Mouse (Mus musculus): ENCODE data around the gene Brk1. TPM values are rescaled to one million over a fixed set of nuclear protein-coding genes. Genes with fewer than 3 reads are reported as not detected.

The Brk1 gene
- polyA plus RNA-seq, 1 experiment from 2014 or later, result 188 TPM

DNA sequence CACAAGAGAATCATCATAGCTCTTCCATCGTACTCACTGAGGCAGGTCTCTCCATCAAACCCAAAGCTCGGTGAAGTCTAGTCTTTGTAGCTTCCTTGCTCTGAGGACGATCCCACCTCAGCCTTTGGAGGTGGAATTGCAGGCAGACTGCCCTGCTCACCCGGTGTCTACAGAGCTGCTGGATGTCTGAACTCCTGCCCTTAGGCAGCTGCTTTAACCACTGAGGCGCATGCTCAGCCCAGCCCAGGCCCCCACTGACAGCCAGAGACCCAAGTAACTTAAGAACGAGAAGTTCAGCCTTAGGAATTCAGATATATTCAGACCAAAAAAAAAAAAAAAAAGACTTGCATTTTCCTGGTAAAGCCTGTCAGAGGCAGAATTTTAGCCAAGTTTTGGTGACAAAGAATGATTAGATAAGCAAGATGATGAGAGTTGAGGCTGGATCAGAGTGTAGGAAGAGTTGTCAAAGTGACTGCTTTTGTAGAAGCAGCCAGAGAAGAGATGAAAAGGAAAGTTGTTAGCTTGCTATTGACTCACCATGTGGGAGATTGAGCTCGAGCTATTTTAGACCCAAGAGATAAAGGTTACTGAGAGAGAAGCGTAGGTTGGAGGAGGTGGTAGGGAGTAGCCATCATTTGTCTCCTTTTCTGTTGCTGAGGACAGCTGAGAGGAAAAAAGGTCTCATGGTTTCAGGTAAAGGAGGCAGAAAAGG is 7.8 kb downstream of the Brk1 start:
- WGBS (ENCODE audit: insufficient replicate concordance), result 39% methylated on average over 8 of the region's 8 CpGs
- H3K4me3 ChIP-seq (ENCODE audit: low read depth, low read length), result no peak overlapping the region
- ATAC-seq (replicated peaks; ENCODE audit: insufficient number of reproducible peaks, low FRiP score, low TSS enrichment), result no peak
- H3K9ac ChIP-seq (ENCODE audit: low read depth, low read length), result peak overlapping the region; percentile 39; the same call in 1 of the 2 replicates
- H3K9me3 ChIP-seq (replicated peaks; ENCODE audit: control insufficient read depth, low read length), result no peaks in the 10 kb centered on the region
- H3K27ac ChIP-seq (ENCODE audit: low read depth, low read length), result peak overlapping the region; percentile 65
- peak overlapping the region; percentile 57 for H3K4me2 ChIP-seq
- H3K4me1 ChIP-seq (ENCODE audit: control insufficient read depth, insufficient read depth, low read length), result peaks cover 20% of the 10 kb centered on the region
- H3K27me3 ChIP-seq (ENCODE audit: control insufficient read depth, insufficient read depth, low read length), result no peaks in the 10 kb centered on the region
- peaks cover 25% of the 10 kb centered on the region for H3K36me3 ChIP-seq (ENCODE audit: control insufficient read depth, insufficient read depth, low read length)

DNA sequence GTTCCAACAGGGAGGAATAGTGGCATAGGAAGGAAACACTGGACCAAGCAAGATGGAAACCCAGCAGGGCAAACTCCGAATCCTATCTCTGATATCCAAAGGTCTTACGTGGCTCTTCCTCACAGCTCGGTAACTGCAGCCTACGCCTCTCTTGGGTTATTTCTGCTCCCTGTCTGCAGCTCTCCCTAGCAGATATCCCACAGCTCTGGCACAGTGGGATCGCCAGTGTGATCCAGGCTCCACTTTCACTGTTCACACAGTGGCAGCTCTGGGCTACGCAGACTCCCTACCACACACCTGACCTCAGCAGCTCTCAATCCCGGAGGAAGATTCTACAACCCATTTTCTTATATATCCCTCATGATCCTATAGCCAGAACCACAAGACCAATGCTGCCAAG is 9.6 kb downstream of the Brk1 start:
- Histone ChIP-seq H3K9me3 (replicated peaks; ENCODE audit: control insufficient read depth, low read length) (no peaks in the 10 kb centered on the region), H3K4me1 (ENCODE audit: control insufficient read depth, insufficient read depth, low read length) (peaks cover 20% of the 10 kb centered on the region), H3K27ac (ENCODE audit: low read depth, low read length) (no peak overlapping the region), H3K27me3 (ENCODE audit: control insufficient read depth, insufficient read depth, low read length) (no peaks in the 10 kb centered on the region), H3K9ac (ENCODE audit: low read depth, low read length) (no peak overlapping the region), H3K4me2 (no peak overlapping the region), H3K36me3 (ENCODE audit: control insufficient read depth, insufficient read depth, low read length) (peaks cover 31% of the 10 kb centered on the region), H3K4me3 (ENCODE audit: low read depth, low read length) (no peak overlapping the region)
- WGBS (ENCODE audit: insufficient replicate concordance), result 89% methylated on average over 7 of the region's 7 CpGs
- no peak for ATAC-seq (replicated peaks; ENCODE audit: insufficient number of reproducible peaks, low FRiP score, low TSS enrichment)

DNA sequence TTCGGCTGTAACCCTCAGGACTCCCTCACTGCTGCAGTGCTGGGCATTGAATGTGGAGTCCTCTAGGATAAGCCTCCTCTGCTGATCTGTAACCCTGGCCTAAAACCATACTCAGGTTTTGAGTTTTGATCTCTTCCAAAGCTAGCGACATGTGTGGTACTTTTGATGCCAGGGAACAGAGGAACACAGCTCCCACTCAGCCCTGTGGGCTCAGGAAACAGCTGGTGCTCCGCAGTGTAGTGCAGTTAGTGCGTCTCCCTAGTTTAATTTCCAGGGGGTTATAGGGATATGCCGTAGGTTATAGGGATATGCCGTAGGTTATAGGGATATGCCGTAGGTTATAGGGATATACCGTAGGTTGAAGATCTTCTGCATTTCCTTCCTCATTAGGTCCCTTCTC is 10.4 kb downstream of the Brk1 start:
- Histone ChIP-seq H3K9ac (ENCODE audit: low read depth, low read length) (no peak overlapping the region), H3K36me3 (ENCODE audit: control insufficient read depth, insufficient read depth, low read length) (peaks cover 31% of the 10 kb centered on the region), H3K4me1 (ENCODE audit: control insufficient read depth, insufficient read depth, low read length) (peaks cover 20% of the 10 kb centered on the region), H3K4me2 (no peak overlapping the region), H3K27me3 (ENCODE audit: control insufficient read depth, insufficient read depth, low read length) (no peaks in the 10 kb centered on the region), H3K4me3 (ENCODE audit: low read depth, low read length) (no peak overlapping the region), H3K9me3 (replicated peaks; ENCODE audit: control insufficient read depth, low read length) (no peaks in the 10 kb centered on the region), H3K27ac (ENCODE audit: low read depth, low read length) (no peak overlapping the region)
- ATAC-seq (replicated peaks; ENCODE audit: insufficient number of reproducible peaks, low FRiP score, low TSS enrichment), result no peak
- 96% methylated on average over 8 of the region's 8 CpGs for WGBS (ENCODE audit: insufficient replicate concordance)

DNA sequence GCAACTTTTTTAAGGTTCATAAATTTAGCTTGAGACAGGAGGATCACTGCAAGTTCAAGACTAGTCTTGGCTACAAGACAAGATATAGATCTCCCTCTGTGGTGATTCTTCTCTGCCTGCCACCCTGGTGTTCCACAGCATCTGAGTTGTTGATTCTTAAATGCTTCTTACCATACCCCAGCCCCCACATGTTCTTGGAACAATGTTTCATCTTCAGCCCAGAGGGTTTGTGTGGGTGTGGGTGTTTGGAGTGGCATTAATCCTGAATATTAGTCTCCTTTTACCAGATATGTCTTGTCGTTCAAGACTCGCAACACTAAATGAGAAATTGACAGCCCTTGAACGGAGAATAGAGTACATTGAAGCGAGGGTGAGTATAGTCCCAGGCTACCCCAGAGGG is 10.9 kb downstream of the Brk1 start:
- H3K27me3 ChIP-seq (ENCODE audit: control insufficient read depth, insufficient read depth, low read length), result no peaks in the 10 kb centered on the region
- H3K4me2 ChIP-seq, result no peak overlapping the region
- H3K36me3 ChIP-seq (ENCODE audit: control insufficient read depth, insufficient read depth, low read length), result peaks cover 31% of the 10 kb centered on the region
- peaks cover 20% of the 10 kb centered on the region for H3K4me1 ChIP-seq (ENCODE audit: control insufficient read depth, insufficient read depth, low read length)
- H3K9me3 ChIP-seq (replicated peaks; ENCODE audit: control insufficient read depth, low read length), result no peaks in the 10 kb centered on the region
- WGBS (ENCODE audit: insufficient replicate concordance), result 87% methylated on average over 4 of the region's 4 CpGs
- H3K27ac ChIP-seq (ENCODE audit: low read depth, low read length), result no peak overlapping the region
- H3K4me3 ChIP-seq (ENCODE audit: low read depth, low read length), result no peak overlapping the region
- no peak overlapping the region for H3K9ac ChIP-seq (ENCODE audit: low read depth, low read length)
- no peak for ATAC-seq (replicated peaks; ENCODE audit: insufficient number of reproducible peaks, low FRiP score, low TSS enrichment)

DNA sequence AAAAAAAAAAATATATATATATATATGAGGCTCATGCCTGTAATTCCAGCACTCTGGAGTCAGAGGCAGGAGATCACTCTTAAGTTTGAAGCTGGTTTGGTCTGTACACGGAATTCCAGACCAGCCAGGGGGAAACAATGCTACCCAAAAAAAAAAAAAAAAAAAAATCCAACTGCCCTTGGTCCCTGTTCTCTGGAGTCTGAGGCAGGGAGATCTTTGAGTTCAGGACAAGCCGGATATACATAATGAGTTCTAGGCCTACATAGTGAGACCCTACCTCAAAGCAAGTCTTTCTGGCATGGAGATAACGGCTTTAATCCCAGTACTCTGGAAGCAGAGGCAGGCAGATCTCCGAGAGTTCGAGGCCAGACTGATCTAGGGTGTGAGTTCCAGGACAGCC is 18.8 kb downstream of the Brk1 start:
- Histone ChIP-seq H3K9me3 (replicated peaks; ENCODE audit: control insufficient read depth, low read length) (no peaks in the 10 kb centered on the region), H3K4me2 (peak overlapping the region; percentile 87), H3K4me1 (ENCODE audit: control insufficient read depth, insufficient read depth, low read length) (peaks cover 9% of the 10 kb centered on the region), H3K9ac (ENCODE audit: low read depth, low read length) (no peak overlapping the region), H3K27ac (ENCODE audit: low read depth, low read length) (no peak overlapping the region), H3K27me3 (ENCODE audit: control insufficient read depth, insufficient read depth, low read length) (no peaks in the 10 kb centered on the region), H3K36me3 (ENCODE audit: control insufficient read depth, insufficient read depth, low read length) (peaks cover 5% of the 10 kb centered on the region; the same call in 1 of the 2 replicates), H3K4me3 (ENCODE audit: low read depth, low read length) (peak overlapping the region; percentile 75)
- ATAC-seq (replicated peaks; ENCODE audit: insufficient number of reproducible peaks, low FRiP score, low TSS enrichment), result 0 out of 2 replicates have a peak, but pooled peaks have one; percentile 11
- WGBS (ENCODE audit: insufficient replicate concordance), result 62% methylated on average over 5 of the region's 5 CpGs

DNA sequence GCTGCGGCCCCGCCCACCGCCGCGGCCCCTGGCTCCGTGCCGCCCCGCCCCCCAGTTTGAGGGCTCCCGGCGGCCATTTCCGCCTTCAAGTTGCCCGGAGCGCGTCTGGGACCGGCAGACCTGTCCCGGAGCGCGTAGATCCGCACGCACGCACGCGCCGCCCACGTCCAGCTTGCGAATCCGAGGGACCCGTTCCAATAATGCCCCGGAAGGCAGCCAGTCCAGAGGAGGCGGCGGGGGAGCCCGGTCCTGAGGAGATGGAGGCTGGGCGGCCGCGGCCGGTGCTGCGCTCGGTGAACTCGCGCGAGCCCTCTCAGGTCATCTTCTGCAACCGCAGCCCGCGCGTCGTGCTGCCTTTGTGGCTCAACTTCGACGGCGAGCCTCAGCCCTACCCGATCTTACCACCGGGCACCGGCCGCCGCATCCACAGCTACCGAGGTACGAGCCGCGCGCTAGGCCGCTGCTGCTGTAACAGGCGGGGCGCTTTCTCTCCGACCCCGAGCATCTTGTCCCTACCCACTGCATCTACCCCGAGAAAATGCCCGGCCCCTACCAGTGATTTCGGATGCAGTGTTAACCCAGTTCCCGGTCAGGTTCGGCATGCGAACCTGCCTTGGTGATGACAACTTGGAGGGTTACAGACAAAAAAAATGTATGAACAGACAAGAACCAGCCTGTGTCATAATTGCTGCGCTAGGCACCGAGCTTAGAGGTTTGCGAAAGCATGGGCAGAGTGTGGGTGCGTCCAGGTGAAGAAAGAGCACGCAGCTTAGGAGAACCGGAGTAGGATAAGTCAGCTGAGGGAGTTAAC is 19.6 kb downstream of the Brk1 start, which contains the start of gene Vhl:
Gene Vhl (plus strand): TSS at position 19 of the 811 bp plus-strand sequence.
- peak within 1 kb of the TSS; percentile 75 for H3K4me3 ChIP-seq (ENCODE audit: low read depth, low read length)
- no peaks in the 10 kb centered on the region for H3K27me3 ChIP-seq (ENCODE audit: control insufficient read depth, insufficient read depth, low read length)
- under 1% methylated on average over 70 of the region's 76 CpGs for WGBS (ENCODE audit: insufficient replicate concordance)
- H3K9ac ChIP-seq (ENCODE audit: low read depth, low read length), result peak within 1 kb of the TSS; percentile 89
- H3K27ac ChIP-seq (ENCODE audit: low read depth, low read length), result peak within 1 kb of the TSS; percentile 68
- peaks cover 9% of the 10 kb centered on the region for H3K4me1 ChIP-seq (ENCODE audit: control insufficient read depth, insufficient read depth, low read length)
- no peaks in the 10 kb centered on the region for H3K9me3 ChIP-seq (replicated peaks; ENCODE audit: control insufficient read depth, low read length)
- peak; percentile 83 for ATAC-seq (replicated peaks; ENCODE audit: insufficient number of reproducible peaks, low FRiP score, low TSS enrichment)
- peaks cover 7% of the 10 kb centered on the region; the same call in 1 of the 2 replicates for H3K36me3 ChIP-seq (ENCODE audit: control insufficient read depth, insufficient read depth, low read length)
- H3K4me2 ChIP-seq, result peak within 1 kb of the TSS; percentile 87

DNA sequence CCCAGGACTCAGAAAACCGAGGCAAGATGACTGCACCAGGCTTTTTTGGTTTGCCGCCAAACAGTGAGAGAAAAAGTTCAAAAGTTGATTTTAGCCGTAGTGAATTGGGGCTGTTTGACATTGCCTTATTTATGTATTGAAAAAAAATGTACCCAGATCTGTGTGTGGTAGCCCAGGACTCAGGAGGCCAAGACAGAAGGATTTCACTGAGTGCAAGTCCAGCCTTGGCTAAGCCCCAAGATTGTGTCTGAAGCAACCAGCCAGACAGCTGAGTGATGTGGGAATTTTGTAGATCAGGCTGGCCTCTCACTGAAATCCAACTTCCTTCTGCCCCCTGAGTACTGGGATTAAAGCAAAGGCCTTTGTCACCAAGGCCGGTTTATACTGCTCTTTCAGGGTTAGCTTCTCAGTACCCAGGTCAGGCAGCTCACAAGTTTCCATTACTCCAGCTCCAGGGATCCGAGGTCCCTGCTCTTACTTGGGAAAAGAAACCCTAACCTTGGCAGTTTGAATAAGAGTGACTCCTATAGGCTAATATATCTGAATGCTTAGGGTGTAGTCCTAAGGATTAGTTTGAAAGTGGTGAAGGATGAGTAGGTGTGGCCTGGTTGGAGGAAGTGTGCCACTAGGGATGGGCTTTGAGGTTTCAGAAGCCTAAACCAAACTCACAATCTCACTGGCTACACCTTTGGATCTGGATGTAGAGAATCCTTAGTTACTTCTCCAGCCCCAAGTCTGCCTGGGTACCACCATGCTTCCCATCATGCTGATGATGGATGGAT is 20.6 kb downstream of the Brk1 start:
- Histone ChIP-seq H3K4me1 (ENCODE audit: control insufficient read depth, insufficient read depth, low read length) (peaks cover 9% of the 10 kb centered on the region), H3K4me2 (peak overlapping the region; percentile 87), H3K27me3 (ENCODE audit: control insufficient read depth, insufficient read depth, low read length) (no peaks in the 10 kb centered on the region), H3K27ac (ENCODE audit: low read depth, low read length) (no peak overlapping the region), H3K4me3 (ENCODE audit: low read depth, low read length) (peak overlapping the region; percentile 75), H3K9ac (ENCODE audit: low read depth, low read length) (peak overlapping the region; percentile 89), H3K9me3 (replicated peaks; ENCODE audit: control insufficient read depth, low read length) (no peaks in the 10 kb centered on the region), H3K36me3 (ENCODE audit: control insufficient read depth, insufficient read depth, low read length) (peaks cover 12% of the 10 kb centered on the region)
- 63% methylated on average over 5 of the region's 5 CpGs for WGBS (ENCODE audit: insufficient replicate concordance)
- ATAC-seq (replicated peaks; ENCODE audit: insufficient number of reproducible peaks, low FRiP score, low TSS enrichment), result no peak

DNA sequence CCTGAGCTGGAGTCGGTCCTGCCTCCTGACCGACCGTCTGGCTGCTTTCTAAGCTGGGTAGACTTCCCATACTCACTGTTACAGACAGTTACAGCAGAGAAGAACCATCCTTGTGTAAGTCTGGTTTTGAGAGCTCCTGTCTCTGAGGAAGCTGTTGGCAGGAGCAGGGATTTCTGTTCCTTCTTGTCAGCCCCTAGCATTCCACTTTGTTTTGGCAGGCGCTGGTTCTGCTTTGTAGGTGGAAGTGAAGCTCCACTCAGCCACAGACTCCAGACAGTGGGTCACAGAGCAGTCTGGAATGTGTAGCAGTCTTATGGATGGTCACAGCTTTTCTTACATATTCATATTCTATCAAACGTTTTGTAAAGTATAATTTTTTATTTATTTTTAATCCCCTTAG is 25.8 kb downstream of the Brk1 start:
- Histone ChIP-seq H3K36me3 (ENCODE audit: control insufficient read depth, insufficient read depth, low read length) (peaks cover 17% of the 10 kb centered on the region), H3K9ac (ENCODE audit: low read depth, low read length) (no peak overlapping the region), H3K4me1 (ENCODE audit: control insufficient read depth, insufficient read depth, low read length) (peaks cover 2% of the 10 kb centered on the region), H3K27me3 (ENCODE audit: control insufficient read depth, insufficient read depth, low read length) (no peaks in the 10 kb centered on the region), H3K4me3 (ENCODE audit: low read depth, low read length) (no peak overlapping the region), H3K27ac (ENCODE audit: low read depth, low read length) (no peak overlapping the region), H3K9me3 (replicated peaks; ENCODE audit: control insufficient read depth, low read length) (no peaks in the 10 kb centered on the region), H3K4me2 (no peak overlapping the region)
- WGBS (ENCODE audit: insufficient replicate concordance), result 72% methylated on average over 5 of the region's 5 CpGs
- no peak for ATAC-seq (replicated peaks; ENCODE audit: insufficient number of reproducible peaks, low FRiP score, low TSS enrichment)
